Mouse (Mus musculus) kidney, postnatal 0 days (tissue): ENCODE measurements around the gene Desi1. TPM values are rescaled to one million over a fixed set of nuclear protein-coding genes. Genes with fewer than 3 reads are reported as not detected.
A peak's percentile ranks its signal among the peaks of the same experiment; 100 is the strongest.

Source experiments
- ATAC-seq: fragments of 200-750 bp; cut with Nextera tagmentation; replicated peaks from 2 replicates; pipeline ENCODE4 v1.8.0; 2017; ENCODE audit warnings: low read depth, moderate number of reproducible peaks, moderate TSS enrichment, moderate library complexity; ENCODE audit not compliant: low FRiP score
- DNase-seq: peaks from one replicate; pipeline ENCODE4 v3.0.0-alpha.2; 2016; ENCODE audit warnings: low spot score
- H3K27ac ChIP-seq: fragments of 300-500 bp; sonication (generic); 2 replicates; pipeline ENCODE4 v1.5.1; 2014; ENCODE audit warnings: mild to moderate bottlenecking
- H3K27me3 ChIP-seq: fragments of 300-500 bp; sonication (generic); 2 replicates; pipeline ENCODE4 v1.6.1; 2014; ENCODE audit warnings: low read length, mixed read lengths; ENCODE audit not compliant: insufficient read depth
- H3K36me3 ChIP-seq: fragments of 300-500 bp; sonication (generic); 2 replicates; pipeline ENCODE4 v1.6.1; 2014; ENCODE audit warnings: low read length, mixed read lengths; ENCODE audit not compliant: insufficient read depth
- H3K4me1 ChIP-seq: fragments of 300-500 bp; sonication (generic); replicated peaks from 2 replicates; pipeline ENCODE4 v1.6.1; 2014; ENCODE audit warnings: antibody characterized with exemption, low read length, mixed read lengths; ENCODE audit not compliant: insufficient read depth
- H3K4me2 ChIP-seq: fragments of 300-500 bp; sonication (generic); 2 replicates; pipeline ENCODE4 v1.6.1; 2014; ENCODE audit warnings: mild to moderate bottlenecking, low read length, moderate library complexity, mixed read lengths
- H3K4me3 ChIP-seq: fragments of 300-500 bp; sonication (generic); replicated peaks from 2 replicates; pipeline ENCODE4 v1.5.1; 2014; ENCODE audit warnings: low read depth, low read length
- H3K9ac ChIP-seq: fragments of 300-500 bp; sonication (generic); 2 replicates; pipeline ENCODE4 v1.6.1; 2014; ENCODE audit warnings: low read depth, low read length
- H3K9me3 ChIP-seq: fragments of 300-500 bp; sonication (generic); replicated peaks from 2 replicates; pipeline ENCODE4 v1.6.1; 2016; ENCODE audit warnings: low read length, inconsistent platforms, mixed read lengths
- CTCF ChIP-seq: IDR thresholded peaks from 2 replicates; pipeline ENCODE4 v1.5.1; 2016; ENCODE audit warnings: antibody characterized with exemption, low read depth, mild to moderate bottlenecking, moderate library complexity
- WGBS: fragments of 180-500 bp; shearing (Covaris S2); extraction: QIAGEN DNeasy Blood & Tissue Kit; methylation state at CpG from one replicate; pipeline ENCODE4 v1.1.7; 2014; 5-methylcytosine and 5-hydroxymethylcytosine counted together
- polyA plus RNA-seq: library from polyadenylated mRNA; unstranded; fragments of >200 nt; fragmentation: Nextera tagmentation; extraction: Ambion mirVana; gene quantifications from 2 replicates; pipeline ENCODE4 v1.2.1, GENCODE M21; 2015

The Desi1 gene
- polyA plus RNA-seq, 1 experiment from 2014 or later = 21.1 TPM

- H3K9ac ChIP-seq = no peak overlapping the region
- no peak for TF ChIP-seq CTCF
- WGBS = under 1% methylated on average over 8 of the region's 8 CpGs
- H3K36me3 ChIP-seq = no peaks in the 10 kb centered on the region
- no peaks in the 10 kb centered on the region for H3K27me3 ChIP-seq
- no peaks in the 10 kb centered on the region for H3K9me3 ChIP-seq
- DNase-seq (no peak), ATAC-seq (no peak)
- peak overlapping the region; percentile 79 for H3K4me2 ChIP-seq
- H3K4me3 ChIP-seq = peak overlapping the region; percentile 64
- H3K27ac ChIP-seq = 0 out of 2 replicates have a peak overlapping the region, but pooled peaks have one; percentile 8
- no peaks in the 10 kb centered on the region; the same call in 1 of the 2 replicates for H3K4me1 ChIP-seq
These were observed 72.6 kb downstream of the Desi1 start for GRCm38 (mm10) chr15:81961078-81961451.

DNA sequence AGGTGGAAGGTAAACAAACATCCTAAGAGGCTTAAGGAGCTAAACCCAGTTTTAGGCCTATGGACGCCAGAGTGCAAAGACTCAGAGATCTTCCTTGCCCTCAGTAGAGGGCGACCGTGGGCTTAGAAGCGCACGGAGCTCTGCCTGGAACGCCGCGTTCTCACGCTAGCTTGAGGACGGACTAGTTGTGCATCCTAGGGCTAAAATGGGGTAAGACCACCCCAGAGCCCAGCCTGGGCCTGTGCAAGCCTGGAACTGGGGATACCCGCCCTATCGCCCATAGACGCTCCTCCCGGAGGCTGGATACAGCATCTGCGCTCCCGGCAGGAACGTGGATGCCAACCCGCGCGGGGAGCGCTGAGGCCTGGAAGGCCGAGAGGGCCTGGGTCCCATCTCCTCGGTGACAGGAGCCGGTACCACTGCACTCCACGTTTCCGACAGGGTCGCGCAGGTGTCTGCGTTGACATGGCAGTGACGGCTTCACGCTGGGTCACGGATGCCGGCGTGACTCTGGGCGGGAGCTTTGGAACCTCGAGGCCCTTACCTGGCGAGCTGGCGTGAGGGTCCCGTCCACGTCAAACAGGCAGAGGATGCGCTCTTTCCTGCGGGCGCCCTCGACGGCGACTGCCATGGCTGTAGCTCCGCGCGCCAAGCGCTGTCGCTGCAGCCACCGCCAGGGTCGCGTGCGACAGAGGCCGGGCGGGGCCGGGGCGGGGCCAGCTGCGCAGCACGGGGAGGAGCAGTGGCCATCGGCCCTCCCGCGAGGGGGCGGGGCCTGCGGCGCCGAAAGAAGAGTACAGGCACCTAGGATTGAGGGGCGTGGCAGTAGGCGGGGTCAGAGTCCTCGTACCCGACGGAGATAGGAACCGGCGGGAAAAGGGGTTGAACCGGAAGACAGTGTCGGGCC lies 73.2 kb downstream of the Desi1 start, which contains the start of gene Pmm1:
TSS of gene Pmm1 (minus strand) at position 760 of the 907 bp plus-strand sequence.
- H3K4me2 ChIP-seq = peak within 1 kb of the TSS; percentile 79
- no peaks in the 10 kb centered on the region for H3K9me3 ChIP-seq
- peaks cover 3% of the 10 kb centered on the region; the same call in 1 of the 2 replicates for H3K36me3 ChIP-seq
- DNase-seq (peak; percentile 99), ATAC-seq (peak; percentile 98)
- peak; percentile 73 for TF ChIP-seq CTCF
- H3K27me3 ChIP-seq = no peaks in the 10 kb centered on the region
- peak within 1 kb of the TSS; percentile 64 for H3K4me3 ChIP-seq
- no peaks in the 10 kb centered on the region; the same call in 1 of the 2 replicates for H3K4me1 ChIP-seq
- under 1% methylated on average over 77 of the region's 77 CpGs for WGBS
- peak within 1 kb of the TSS; percentile 61 for H3K9ac ChIP-seq
- peak within 1 kb of the TSS; percentile 82 for H3K27ac ChIP-seq

DNA sequence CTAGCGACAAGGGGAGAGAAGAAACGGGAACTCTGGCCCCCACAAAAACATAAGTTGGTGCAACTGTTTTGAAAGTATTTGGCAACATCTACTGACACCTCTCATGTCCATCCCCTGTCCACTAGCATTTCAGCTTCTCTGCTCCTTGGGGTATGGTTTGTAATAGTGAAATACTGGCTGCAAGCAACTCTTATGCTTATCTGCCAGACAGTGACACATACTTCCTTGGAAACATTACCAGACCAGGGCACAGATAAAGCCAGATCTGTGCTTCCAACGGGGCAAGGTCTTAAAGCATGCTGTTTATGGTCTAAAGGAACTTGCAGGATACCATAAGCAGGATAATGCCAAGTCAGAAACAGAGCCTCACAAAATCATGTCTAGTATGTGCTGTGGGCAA lies 74.8 kb downstream of the Desi1 start:
- no peak overlapping the region for H3K4me3 ChIP-seq
- no peak overlapping the region for H3K9ac ChIP-seq
- WGBS = 77% methylated on average over 3 of the region's 3 CpGs
- no peak for ATAC-seq
- no peak overlapping the region for H3K4me2 ChIP-seq
- H3K27me3 ChIP-seq = no peaks in the 10 kb centered on the region
- peaks cover 10% of the 10 kb centered on the region; the same call in 1 of the 2 replicates for H3K36me3 ChIP-seq
- no peak overlapping the region for H3K27ac ChIP-seq
- no peak for TF ChIP-seq CTCF
- H3K4me1 ChIP-seq = no peaks in the 10 kb centered on the region; the same call in 1 of the 2 replicates
- DNase-seq = no peak
- H3K9me3 ChIP-seq = no peaks in the 10 kb centered on the region

DNA sequence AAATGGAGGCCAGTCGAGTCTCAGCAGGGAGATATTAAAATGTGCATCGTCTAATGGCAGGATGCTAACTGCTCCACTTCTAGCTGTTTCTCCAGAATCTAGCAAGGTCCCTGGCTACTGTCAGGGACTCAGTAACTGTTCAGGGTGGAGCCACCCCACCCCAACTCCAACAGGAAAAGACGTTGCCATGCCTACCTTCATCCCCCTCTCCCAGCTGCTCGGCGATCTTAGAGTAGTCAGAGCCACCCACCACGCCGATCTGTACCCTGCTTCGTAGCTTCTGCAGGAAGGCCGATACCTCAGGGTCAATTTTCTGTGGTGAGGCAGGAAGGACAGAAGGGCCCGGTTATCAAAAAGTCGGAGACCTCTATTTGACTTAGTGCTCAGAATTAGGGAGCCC lies 76.1 kb downstream of the Desi1 start:
- H3K4me2 ChIP-seq = no peak overlapping the region
- DNase-seq (no peak), ATAC-seq (no peak)
- no peaks in the 10 kb centered on the region for H3K27me3 ChIP-seq
- WGBS = 86% methylated on average over 11 of the region's 11 CpGs
- no peak overlapping the region for H3K27ac ChIP-seq
- no peak overlapping the region for H3K4me3 ChIP-seq
- no peak for TF ChIP-seq CTCF
- H3K4me1 ChIP-seq = no peaks in the 10 kb centered on the region; the same call in 1 of the 2 replicates
- peaks cover 12% of the 10 kb centered on the region; the same call in 1 of the 2 replicates for H3K36me3 ChIP-seq
- H3K9me3 ChIP-seq = no peaks in the 10 kb centered on the region
- no peak overlapping the region for H3K9ac ChIP-seq

- WGBS = 66% methylated on average over 8 of the region's 8 CpGs
- peak; percentile 65 for DNase-seq
These were observed 77.2 kb downstream of the Desi1 start for GRCm38 (mm10) chr15:81956457-81956856.

GRCm38 (mm10) chr15:81955414-81955813 lies 78.2 kb downstream of the Desi1 start:
- no peak for ATAC-seq
- Histone ChIP-seq H3K27ac (no peak overlapping the region), H3K36me3 (peaks cover 19% of the 10 kb centered on the region; the same call in 1 of the 2 replicates), H3K9ac (no peak overlapping the region), H3K4me1 (no peaks in the 10 kb centered on the region; the same call in 1 of the 2 replicates), H3K27me3 (no peaks in the 10 kb centered on the region), H3K4me2 (no peak overlapping the region), H3K4me3 (no peak overlapping the region), H3K9me3 (no peaks in the 10 kb centered on the region)
- DNase-seq = no peak
- no peak for TF ChIP-seq CTCF
- 86% methylated on average over 15 of the region's 15 CpGs for WGBS

More at GRCm38 (mm10) chr15:81956457-81956856, 77.2 kb downstream of the Desi1 start:
- no peak for ATAC-seq
- Histone ChIP-seq H3K9ac (no peak overlapping the region), H3K4me3 (no peak overlapping the region), H3K4me2 (no peak overlapping the region), H3K4me1 (no peaks in the 10 kb centered on the region; the same call in 1 of the 2 replicates), H3K36me3 (peaks cover 19% of the 10 kb centered on the region; the same call in 1 of the 2 replicates), H3K27me3 (no peaks in the 10 kb centered on the region), H3K9me3 (no peaks in the 10 kb centered on the region), H3K27ac (no peak overlapping the region)
- peak; percentile 93 for TF ChIP-seq CTCF
